Mouse (Mus musculus): ENCODE data around the gene Serpinb6a.

Gene Serpinb6a

GRCm38 (mm10) chr13:33921699-33922098 lies 80.9 kb downstream of the Serpinb6a start:
- DNase-seq (ENCODE audit: extremely low read depth, insufficient read length, low spot score): no peak

- no peak for DNase-seq (ENCODE audit: extremely low read depth, insufficient read length, low spot score)
These were observed 81.6 kb downstream of the Serpinb6a start for GRCm38 (mm10) chr13:33921041-33921440.

- no peak for DNase-seq (ENCODE audit: extremely low read depth, insufficient read length, low spot score)
These were observed 95.8 kb downstream of the Serpinb6a start for GRCm38 (mm10) chr13:33906821-33907220.

- DNase-seq (ENCODE audit: extremely low read depth, insufficient read length, low spot score): no peak
These were observed 97.2 kb downstream of the Serpinb6a start, which contains the start of gene Serpinb6c for GRCm38 (mm10) chr13:33905176-33905954. TSS of gene Serpinb6c (minus strand) at chr13:33905708.

- DNase-seq (ENCODE audit: extremely low read depth, insufficient read length, low spot score): no peak
These were observed 99.3 kb downstream of the Serpinb6a start for GRCm38 (mm10) chr13:33903290-33903689.

- DNase-seq (ENCODE audit: extremely low read depth, insufficient read length, low spot score): no peak
These were observed 108.4 kb downstream of the Serpinb6a start for GRCm38 (mm10) chr13:33894207-33894606.
